Comparison of ENCODE assay signal across 10 mouse cellular contexts in the genomic region with DNA sequence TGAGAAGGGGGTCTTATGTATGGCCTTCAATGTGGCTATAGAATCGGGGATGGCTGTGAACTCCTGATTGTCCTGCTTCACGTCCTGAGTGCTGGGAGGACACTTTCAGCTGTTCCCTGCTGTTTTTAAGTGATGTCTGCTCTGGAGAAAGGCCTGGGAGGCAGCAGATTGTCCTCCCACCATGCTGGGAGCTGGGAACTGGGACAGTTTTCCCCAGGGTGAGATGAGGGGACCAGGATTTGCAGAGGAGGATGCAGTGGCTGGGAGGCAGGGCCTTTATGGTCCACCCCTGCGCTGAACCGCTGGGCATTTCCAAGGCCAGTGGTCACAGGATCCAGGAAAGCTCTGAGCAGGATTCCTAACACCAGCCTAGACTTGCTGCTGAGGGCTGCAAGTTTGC.
"Had no signal": no experiment of that assay in that cellular context is flagged by ENCODE, and none has a peak within 500 bp of the region (broad histone marks: within the 10 kb centered on the region; RNA-seq: fewer than 3 reads in every experiment).

No protein-coding gene starts in this region.

- H3K36me3 ChIP-seq: limb, embryonic 12.5 days; midbrain, embryonic 13.5 days; stomach, embryonic 15.5 days had no signal

- H3K4me3 ChIP-seq: limb, embryonic 12.5 days; midbrain, embryonic 13.5 days; stomach, embryonic 15.5 days had no signal

- H3K4me1 ChIP-seq: limb, embryonic 12.5 days; midbrain, embryonic 13.5 days had no signal

- H3K27me3 ChIP-seq: limb, embryonic 12.5 days; stomach, embryonic 15.5 days had no signal

- ATAC-seq: intestine, embryonic 16.5 days; lung, postnatal 0 days; midbrain, embryonic 13.5 days had no signal

- DNase-seq: kidney, adult 8-10 months; kidney, postnatal 25 days; lung, adult 2 months; lung, postnatal 36 days; thymus, postnatal 36 days had no signal

- H3K4me2 ChIP-seq: limb, embryonic 12.5 days; midbrain, embryonic 13.5 days; stomach, embryonic 15.5 days had no signal

- H3K27ac ChIP-seq: limb, embryonic 12.5 days; midbrain, embryonic 13.5 days; stomach, embryonic 15.5 days had no signal

- H3K9me3 ChIP-seq: limb, embryonic 12.5 days; midbrain, embryonic 13.5 days; stomach, embryonic 15.5 days had no signal

- H3K9ac ChIP-seq: limb, embryonic 12.5 days; midbrain, embryonic 13.5 days; stomach, embryonic 15.5 days had no signal
